Mouse (Mus musculus): ENCODE results near the gene Bnc2. TPM values are rescaled to one million over a fixed set of nuclear protein-coding genes. Genes with fewer than 3 reads are reported as not detected.

Gene Bnc2
- 4.4 and 7.4 TPM in 2 replicates for polyA plus RNA-seq (2012; rRNA removed)

- no peak for TF ChIP-seq CTCF (IDR thresholded peaks at IDR 0.05; ENCODE audit: insufficient read depth, low read length)
- no peak for TF ChIP-seq POLR2A (IDR thresholded peaks at IDR 0.05; ENCODE audit: borderline replicate concordance, extremely low read depth, low read depth, low read length)
- Histone ChIP-seq H3K4me1 (ENCODE audit: control insufficient read depth, insufficient read depth, low read length) (no peaks in the 10 kb centered on the region; the same call in 1 of the 2 replicates), H3K4me3 (replicated peaks; ENCODE audit: extremely low read depth, low read depth, low read length) (peak within 1 kb of the TSS; percentile 56)
- peak; percentile 34 for DNase-seq
- 1% methylated on average over 80 of the region's 80 CpGs for WGBS
Observed at GRCm38 (mm10) chr4:84675171-84675973, at the start of gene Bnc2. TSS of gene Bnc2 (minus strand) at chr4:84675275.

GRCm38 (mm10) chr4:84707961-84708360 lies 32.9 kb upstream of the Bnc2 start:
- TF ChIP-seq CTCF (IDR thresholded peaks at IDR 0.05; ENCODE audit: insufficient read depth, low read length) (no peak), POLR2A (IDR thresholded peaks at IDR 0.05; ENCODE audit: borderline replicate concordance, extremely low read depth, low read depth, low read length) (no peak)
- Histone ChIP-seq H3K4me3 (replicated peaks; ENCODE audit: extremely low read depth, low read depth, low read length) (no peak overlapping the region), H3K4me1 (ENCODE audit: control insufficient read depth, insufficient read depth, low read length) (no peaks in the 10 kb centered on the region)
- DNase-seq = no peak
- 69% methylated on average over 5 of the region's 5 CpGs for WGBS

GRCm38 (mm10) chr4:84685521-84686366 lies 10.7 kb upstream of the Bnc2 start:
- no peak for DNase-seq
- TF ChIP-seq POLR2A (IDR thresholded peaks at IDR 0.05; ENCODE audit: borderline replicate concordance, extremely low read depth, low read depth, low read length) = no peak
- TF ChIP-seq CTCF (IDR thresholded peaks at IDR 0.05; ENCODE audit: insufficient read depth, low read length) = no peak
- WGBS = 55% methylated on average over 10 of the region's 10 CpGs
- Histone ChIP-seq H3K4me1 (ENCODE audit: control insufficient read depth, insufficient read depth, low read length) (no peaks in the 10 kb centered on the region), H3K4me3 (replicated peaks; ENCODE audit: extremely low read depth, low read depth, low read length) (no peak overlapping the region)

GRCm38 (mm10) chr4:84685009-84685408 lies 9.9 kb upstream of the Bnc2 start:
- Histone ChIP-seq H3K4me1 (ENCODE audit: control insufficient read depth, insufficient read depth, low read length) (no peaks in the 10 kb centered on the region), H3K4me3 (replicated peaks; ENCODE audit: extremely low read depth, low read depth, low read length) (no peak overlapping the region)
- no peak for TF ChIP-seq CTCF (IDR thresholded peaks at IDR 0.05; ENCODE audit: insufficient read depth, low read length)
- 75% methylated on average over 4 of the region's 4 CpGs for WGBS
- DNase-seq = no peak

- Histone ChIP-seq H3K4me3 (replicated peaks; ENCODE audit: extremely low read depth, low read depth, low read length) (peak overlapping the region; percentile 56), H3K4me1 (ENCODE audit: control insufficient read depth, insufficient read depth, low read length) (no peaks in the 10 kb centered on the region)
- TF ChIP-seq POLR2A (IDR thresholded peaks at IDR 0.05; ENCODE audit: borderline replicate concordance, extremely low read depth, low read depth, low read length) = no peak
- TF ChIP-seq CTCF (IDR thresholded peaks at IDR 0.05; ENCODE audit: insufficient read depth, low read length) = no peak
- WGBS = 3% methylated on average over 19 of the region's 19 CpGs
- DNase-seq = no peak
Observed at GRCm38 (mm10) chr4:84675974-84676315, 870 bp upstream of the Bnc2 start.

- no peaks in the 10 kb centered on the region; the same call in 1 of the 2 replicates for H3K4me1 ChIP-seq (ENCODE audit: control insufficient read depth, insufficient read depth, low read length)
- peak overlapping the region; percentile 56 for H3K4me3 ChIP-seq (replicated peaks; ENCODE audit: extremely low read depth, low read depth, low read length)
- WGBS = 2% methylated on average over 104 of the region's 104 CpGs
- peak; percentile 29 for DNase-seq
- TF ChIP-seq POLR2A (IDR thresholded peaks at IDR 0.05; ENCODE audit: borderline replicate concordance, extremely low read depth, low read depth, low read length) = 0 out of 2 replicates have a peak, but pooled peaks have one; percentile 19
- TF ChIP-seq CTCF (IDR thresholded peaks at IDR 0.05; ENCODE audit: insufficient read depth, low read length) = no peak
Observed at GRCm38 (mm10) chr4:84674318-84675170, 531 bp downstream of the Bnc2 start.

GRCm38 (mm10) chr4:84673681-84674307 lies 1.3 kb downstream of the Bnc2 start:
- TF ChIP-seq POLR2A (IDR thresholded peaks at IDR 0.05; ENCODE audit: borderline replicate concordance, extremely low read depth, low read depth, low read length) (no peak), CTCF (IDR thresholded peaks at IDR 0.05; ENCODE audit: insufficient read depth, low read length) (no peak)
- no peak for DNase-seq
- H3K4me1 ChIP-seq (ENCODE audit: control insufficient read depth, insufficient read depth, low read length) = no peaks in the 10 kb centered on the region; the same call in 1 of the 2 replicates
- 22% methylated on average over 10 of the region's 10 CpGs for WGBS
- peak overlapping the region; percentile 6 for H3K4me3 ChIP-seq (replicated peaks; ENCODE audit: extremely low read depth, low read depth, low read length)

- no peak for DNase-seq
- Histone ChIP-seq H3K4me3 (replicated peaks; ENCODE audit: extremely low read depth, low read depth, low read length) (no peak overlapping the region), H3K4me1 (ENCODE audit: control insufficient read depth, insufficient read depth, low read length) (no peaks in the 10 kb centered on the region; the same call in 1 of the 2 replicates)
- TF ChIP-seq POLR2A (IDR thresholded peaks at IDR 0.05; ENCODE audit: borderline replicate concordance, extremely low read depth, low read depth, low read length) (no peak), CTCF (IDR thresholded peaks at IDR 0.05; ENCODE audit: insufficient read depth, low read length) (no peak)
- 15% methylated on average over 14 of the region's 14 CpGs for WGBS
Observed at GRCm38 (mm10) chr4:84672181-84672791, 2.8 kb downstream of the Bnc2 start.
